Mouse (Mus musculus): Measurements from ENCODE around the gene Cubn.

The Cubn gene

DNA sequence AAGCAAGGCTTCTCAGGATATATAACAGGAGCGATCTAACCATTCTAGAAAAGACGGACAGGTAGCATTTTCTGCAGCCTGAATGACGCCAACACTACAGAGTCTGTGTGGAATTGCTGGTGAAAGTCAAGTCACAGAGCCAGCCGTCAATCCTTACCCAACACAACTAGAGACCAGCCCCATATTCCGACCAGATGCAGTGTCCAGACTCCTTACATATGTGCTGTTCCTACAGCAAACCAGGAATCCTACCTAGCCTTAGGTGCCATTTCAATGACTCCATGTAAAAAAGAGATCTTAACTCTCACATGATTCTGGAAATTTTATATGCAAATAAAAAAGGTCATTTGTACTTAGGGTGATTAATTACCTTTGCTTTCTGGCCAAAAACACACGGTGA, 259.3 kb downstream of the Cubn start:
- DNase-seq: no peak

DNA sequence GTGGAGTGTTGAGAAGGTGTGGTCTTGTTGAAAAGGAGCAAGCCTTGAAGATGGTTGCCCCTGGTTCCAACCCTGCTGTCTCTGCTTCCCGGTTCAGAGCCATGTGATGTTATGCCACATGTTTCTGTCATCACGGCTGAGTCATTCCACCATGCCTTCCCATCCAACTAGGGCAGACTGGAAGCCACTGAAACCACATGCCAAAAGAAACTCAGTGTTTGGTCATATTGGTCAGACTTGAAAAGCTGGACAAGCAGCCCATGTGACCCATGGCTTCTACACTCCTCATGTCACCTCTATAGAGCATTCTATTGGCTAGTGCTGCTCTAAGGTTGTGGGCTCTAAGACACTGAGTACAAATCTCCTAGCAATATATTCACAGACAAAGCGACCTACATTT, 261.9 kb downstream of the Cubn start:
- DNase-seq: no peak
